Mouse (Mus musculus): ENCODE data around the gene Dlk1. TPM values are rescaled to one million over a fixed set of nuclear protein-coding genes. Genes with fewer than 3 reads are reported as not detected.
"Not testable (repeated sequence)": the region's sequence is repeated elsewhere in the genome, so short reads cannot be mapped to it uniquely, and the experiment has no call there.

The Dlk1 gene
- polyA plus RNA-seq, 1 experiment from 2014 or later = 918 TPM

DNA sequence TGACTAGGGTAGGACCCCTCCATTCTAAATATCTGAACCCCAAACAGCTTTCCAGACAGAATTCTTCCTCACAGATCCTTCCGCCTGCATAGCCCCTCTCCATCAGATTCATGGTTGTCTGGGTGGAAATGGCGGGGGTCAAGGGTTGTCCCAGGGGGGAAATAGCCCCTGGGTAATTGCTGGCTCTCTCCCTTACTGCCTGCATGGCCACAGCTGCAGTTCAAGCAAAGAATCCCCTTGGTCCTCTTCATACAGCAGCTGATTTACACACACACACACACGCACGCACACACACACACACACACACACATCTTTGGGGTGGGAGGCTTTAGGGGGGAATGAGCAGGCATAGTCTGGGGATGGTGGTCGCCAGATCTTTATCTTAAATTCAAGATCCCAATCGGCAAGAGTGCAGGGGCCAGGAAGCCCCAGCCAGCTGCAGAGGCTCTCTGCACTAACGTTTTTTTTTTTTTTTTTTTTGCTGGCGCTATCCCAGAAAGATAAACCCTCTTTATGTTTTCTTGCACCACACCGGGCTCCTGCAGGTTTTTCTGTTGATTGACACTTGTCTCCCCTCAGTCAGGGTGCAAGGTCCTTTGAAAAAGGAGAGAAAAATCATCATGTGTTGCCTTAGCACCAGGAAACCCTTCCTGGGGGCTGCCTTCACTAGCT is 4.0 kb downstream of the Dlk1 start:
- WGBS = 20% methylated on average over 9 of the region's 9 CpGs
- H3K9ac ChIP-seq (ENCODE audit: low read depth, low read length) = peak overlapping the region; percentile 51; the same call in 1 of the 2 replicates
- no peaks in the 10 kb centered on the region for H3K9me3 ChIP-seq (ENCODE audit: control insufficient read depth, low read length)
- peaks cover 50% of the 10 kb centered on the region for H3K27me3 ChIP-seq (replicated peaks; ENCODE audit: control insufficient read depth, insufficient read depth, low read length)
- ATAC-seq (ENCODE audit: low read depth) (no peak), DNase-seq (ENCODE audit: low spot score) (no peak)
- H3K27ac ChIP-seq (replicated peaks; ENCODE audit: low read depth, low read length) = peak overlapping the region; percentile 55
- H3K4me1 ChIP-seq (ENCODE audit: control insufficient read depth, insufficient read depth, low read length) = peaks cover 36% of the 10 kb centered on the region
- peak overlapping the region; percentile 91 for H3K4me2 ChIP-seq (ENCODE audit: low read depth, low read length)
- peak overlapping the region; percentile 17 for H3K4me3 ChIP-seq (ENCODE audit: low read depth, low read length)
- peaks cover 9% of the 10 kb centered on the region for H3K36me3 ChIP-seq (ENCODE audit: control insufficient read depth, insufficient read depth, low read length)

DNA sequence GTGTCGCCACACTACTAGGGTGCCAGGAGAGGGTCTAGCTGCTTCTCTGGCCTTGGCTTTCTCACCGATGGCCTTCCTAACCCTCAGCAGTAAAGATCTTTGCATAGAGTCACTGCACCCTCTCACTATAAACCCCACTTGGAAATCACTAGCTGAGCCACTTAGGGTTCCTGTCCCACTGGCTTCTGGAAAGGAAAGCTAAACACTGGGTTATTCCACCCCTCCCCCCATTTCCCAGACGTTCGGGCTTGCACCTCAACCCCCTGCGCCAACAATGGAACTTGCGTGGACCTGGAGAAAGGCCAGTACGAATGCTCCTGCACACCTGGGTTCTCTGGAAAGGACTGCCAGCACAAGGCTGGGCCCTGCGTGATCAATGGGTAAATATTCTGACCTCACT is 5.2 kb downstream of the Dlk1 start:
- Histone ChIP-seq H3K4me1 (ENCODE audit: control insufficient read depth, insufficient read depth, low read length) (peaks cover 32% of the 10 kb centered on the region), H3K27ac (replicated peaks; ENCODE audit: low read depth, low read length) (peak overlapping the region; percentile 55; the same call in 1 of the 2 replicates), H3K4me3 (ENCODE audit: low read depth, low read length) (no peak overlapping the region), H3K9me3 (ENCODE audit: control insufficient read depth, low read length) (no peaks in the 10 kb centered on the region), H3K4me2 (ENCODE audit: low read depth, low read length) (peak overlapping the region; percentile 91; the same call in 1 of the 2 replicates), H3K9ac (ENCODE audit: low read depth, low read length) (peak overlapping the region; percentile 48), H3K36me3 (ENCODE audit: control insufficient read depth, insufficient read depth, low read length) (peaks cover 9% of the 10 kb centered on the region), H3K27me3 (replicated peaks; ENCODE audit: control insufficient read depth, insufficient read depth, low read length) (peaks cover 38% of the 10 kb centered on the region)
- DNase-seq (ENCODE audit: low spot score) (no peak), ATAC-seq (ENCODE audit: low read depth) (no peak)
- 30% methylated on average over 8 of the region's 8 CpGs for WGBS

GRCm38 (mm10) chr12:109458896-109459295 is 6.3 kb downstream of the Dlk1 start:
- no peak overlapping the region; the same call in 1 of the 2 replicates for H3K27ac ChIP-seq (replicated peaks; ENCODE audit: low read depth, low read length)
- H3K9me3 ChIP-seq (ENCODE audit: control insufficient read depth, low read length) = no peaks in the 10 kb centered on the region
- H3K4me2 ChIP-seq (ENCODE audit: low read depth, low read length) = peak overlapping the region; percentile 44; the same call in 1 of the 2 replicates
- ATAC-seq (ENCODE audit: low read depth) (no peak), DNase-seq (ENCODE audit: low spot score) (no peak)
- H3K9ac ChIP-seq (ENCODE audit: low read depth, low read length) = peak overlapping the region; percentile 42
- peaks cover 31% of the 10 kb centered on the region for H3K27me3 ChIP-seq (replicated peaks; ENCODE audit: control insufficient read depth, insufficient read depth, low read length)
- 25% methylated on average over 10 of the region's 10 CpGs for WGBS
- H3K36me3 ChIP-seq (ENCODE audit: control insufficient read depth, insufficient read depth, low read length) = peaks cover 9% of the 10 kb centered on the region
- no peak overlapping the region for H3K4me3 ChIP-seq (ENCODE audit: low read depth, low read length)
- H3K4me1 ChIP-seq (ENCODE audit: control insufficient read depth, insufficient read depth, low read length) = peaks cover 29% of the 10 kb centered on the region

DNA sequence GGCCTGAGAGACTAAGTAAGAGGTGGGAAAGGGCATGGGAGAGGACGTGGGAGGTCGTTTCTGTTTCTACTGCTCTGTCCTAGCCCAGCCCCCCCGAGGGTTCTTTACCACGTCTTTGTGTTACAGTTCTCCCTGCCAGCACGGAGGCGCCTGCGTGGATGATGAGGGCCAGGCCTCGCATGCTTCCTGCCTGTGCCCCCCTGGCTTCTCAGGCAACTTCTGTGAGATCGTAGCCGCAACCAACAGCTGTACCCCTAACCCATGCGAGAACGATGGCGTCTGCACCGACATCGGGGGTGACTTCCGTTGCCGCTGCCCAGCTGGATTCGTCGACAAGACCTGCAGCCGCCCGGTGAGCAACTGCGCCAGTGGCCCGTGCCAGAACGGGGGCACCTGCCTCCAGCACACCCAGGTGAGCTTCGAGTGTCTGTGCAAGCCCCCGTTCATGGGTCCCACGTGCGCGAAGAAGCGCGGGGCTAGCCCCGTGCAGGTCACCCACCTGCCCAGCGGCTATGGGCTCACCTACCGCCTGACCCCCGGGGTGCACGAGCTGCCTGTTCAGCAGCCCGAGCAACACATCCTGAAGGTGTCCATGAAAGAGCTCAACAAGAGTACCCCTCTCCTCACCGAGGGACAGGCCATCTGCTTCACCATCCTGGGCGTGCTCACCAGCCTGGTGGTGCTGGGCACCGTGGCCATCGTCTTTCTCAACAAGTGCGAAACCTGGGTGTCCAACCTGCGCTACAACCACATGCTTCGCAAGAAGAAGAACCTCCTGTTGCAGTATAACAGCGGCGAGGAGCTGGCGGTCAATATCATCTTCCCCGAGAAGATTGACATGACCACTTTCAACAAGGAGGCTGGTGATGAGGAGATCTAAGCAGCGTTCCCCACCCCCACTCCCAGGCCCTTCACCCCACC is 7.1 kb downstream of the Dlk1 start:
- no peak for ATAC-seq (ENCODE audit: low read depth)
- WGBS = 41% methylated on average over 35 of the region's 49 CpGs
- Histone ChIP-seq H3K4me1 (ENCODE audit: control insufficient read depth, insufficient read depth, low read length) (peaks cover 29% of the 10 kb centered on the region), H3K4me3 (ENCODE audit: low read depth, low read length) (peak overlapping the region; percentile 20), H3K27me3 (replicated peaks; ENCODE audit: control insufficient read depth, insufficient read depth, low read length) (peaks cover 31% of the 10 kb centered on the region), H3K36me3 (ENCODE audit: control insufficient read depth, insufficient read depth, low read length) (peaks cover 9% of the 10 kb centered on the region), H3K9me3 (ENCODE audit: control insufficient read depth, low read length) (no peaks in the 10 kb centered on the region), H3K9ac (ENCODE audit: low read depth, low read length) (peak overlapping the region; percentile 37), H3K4me2 (ENCODE audit: low read depth, low read length) (peak overlapping the region; percentile 44), H3K27ac (replicated peaks; ENCODE audit: low read depth, low read length) (no peak overlapping the region)
- peak; percentile 59 for DNase-seq (ENCODE audit: low spot score)

- H3K4me3 ChIP-seq (ENCODE audit: low read depth, low read length) = no peak overlapping the region
- ATAC-seq (ENCODE audit: low read depth) = 0 out of 2 replicates have a peak, but pooled peaks have one; percentile 13
- peaks cover 24% of the 10 kb centered on the region for H3K4me1 ChIP-seq (ENCODE audit: control insufficient read depth, insufficient read depth, low read length)
- 64% methylated on average over 10 of the region's 10 CpGs for WGBS
- no peak for DNase-seq (ENCODE audit: low spot score)
- H3K4me2 ChIP-seq (ENCODE audit: low read depth, low read length) = no peak overlapping the region
- H3K9me3 ChIP-seq (ENCODE audit: control insufficient read depth, low read length) = no peaks in the 10 kb centered on the region
- H3K36me3 ChIP-seq (ENCODE audit: control insufficient read depth, insufficient read depth, low read length) = peaks cover 9% of the 10 kb centered on the region; the same call in 1 of the 2 replicates
- H3K27me3 ChIP-seq (replicated peaks; ENCODE audit: control insufficient read depth, insufficient read depth, low read length) = peaks cover 23% of the 10 kb centered on the region
- H3K9ac ChIP-seq (ENCODE audit: low read depth, low read length) = no peak overlapping the region
- no peak overlapping the region for H3K27ac ChIP-seq (replicated peaks; ENCODE audit: low read depth, low read length)
Observed at GRCm38 (mm10) chr12:109462594-109462993, 10.0 kb downstream of the Dlk1 start.

GRCm38 (mm10) chr12:109467417-109467816 is 14.8 kb downstream of the Dlk1 start:
- WGBS = 79% methylated on average over 4 of the region's 4 CpGs
- H3K36me3 ChIP-seq (ENCODE audit: control insufficient read depth, insufficient read depth, low read length); H3K27me3 ChIP-seq (replicated peaks; ENCODE audit: control insufficient read depth, insufficient read depth, low read length); H3K9me3 ChIP-seq (ENCODE audit: control insufficient read depth, low read length); H3K27ac ChIP-seq (replicated peaks; ENCODE audit: low read depth, low read length); DNase-seq (ENCODE audit: low spot score); H3K4me1 ChIP-seq (ENCODE audit: control insufficient read depth, insufficient read depth, low read length); H3K9ac ChIP-seq (ENCODE audit: low read depth, low read length); H3K4me3 ChIP-seq (ENCODE audit: low read depth, low read length); H3K4me2 ChIP-seq (ENCODE audit: low read depth, low read length); ATAC-seq (ENCODE audit: low read depth): not testable (repeated sequence)

- Histone ChIP-seq H3K9me3 (ENCODE audit: control insufficient read depth, low read length) (no peaks in the 10 kb centered on the region), H3K27ac (replicated peaks; ENCODE audit: low read depth, low read length) (no peak overlapping the region), H3K9ac (ENCODE audit: low read depth, low read length) (no peak overlapping the region), H3K4me2 (ENCODE audit: low read depth, low read length) (no peak overlapping the region), H3K4me1 (ENCODE audit: control insufficient read depth, insufficient read depth, low read length) (0 out of 2 replicates have a peak, but pooled peaks cover 5% of the 10 kb centered on the region), H3K4me3 (ENCODE audit: low read depth, low read length) (no peak overlapping the region), H3K27me3 (replicated peaks; ENCODE audit: control insufficient read depth, insufficient read depth, low read length) (no peaks in the 10 kb centered on the region), H3K36me3 (ENCODE audit: control insufficient read depth, insufficient read depth, low read length) (no peaks in the 10 kb centered on the region)
- ATAC-seq (ENCODE audit: low read depth) (no peak), DNase-seq (ENCODE audit: low spot score) (no peak)
- 89% methylated on average over 8 of the region's 8 CpGs for WGBS
Observed at GRCm38 (mm10) chr12:109469793-109470192, 17.2 kb downstream of the Dlk1 start.

DNA sequence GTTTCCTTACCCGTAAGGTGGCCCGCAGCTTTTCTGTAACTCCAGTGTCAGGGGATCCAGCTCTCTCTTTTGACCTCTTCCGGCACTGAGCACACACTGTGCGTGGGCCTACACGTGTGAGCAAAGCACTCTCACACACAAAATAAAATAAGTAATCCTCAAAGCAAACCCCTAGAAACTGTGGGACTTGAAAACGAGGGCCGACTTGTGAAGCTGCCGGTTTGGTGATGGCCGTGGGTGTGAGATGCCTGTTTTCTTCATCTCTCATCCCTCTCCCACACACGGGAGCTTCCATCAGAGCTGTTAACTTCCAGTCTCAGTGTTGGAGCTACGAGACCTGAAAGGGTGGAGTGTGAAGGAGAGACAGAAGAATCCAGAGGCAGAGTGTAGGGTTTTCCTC is 20.0 kb downstream of the Dlk1 start:
- 84% methylated on average over 11 of the region's 11 CpGs for WGBS

More for the DNA sequence above, 20.0 kb downstream of the Dlk1 start:
- Histone ChIP-seq H3K9me3 (ENCODE audit: control insufficient read depth, low read length) (no peaks in the 10 kb centered on the region), H3K36me3 (ENCODE audit: control insufficient read depth, insufficient read depth, low read length) (no peaks in the 10 kb centered on the region), H3K9ac (ENCODE audit: low read depth, low read length) (no peak overlapping the region), H3K4me1 (ENCODE audit: control insufficient read depth, insufficient read depth, low read length) (peaks cover 11% of the 10 kb centered on the region; the same call in 1 of the 2 replicates), H3K4me2 (ENCODE audit: low read depth, low read length) (no peak overlapping the region), H3K27ac (replicated peaks; ENCODE audit: low read depth, low read length) (no peak overlapping the region), H3K4me3 (ENCODE audit: low read depth, low read length) (no peak overlapping the region), H3K27me3 (replicated peaks; ENCODE audit: control insufficient read depth, insufficient read depth, low read length) (no peaks in the 10 kb centered on the region)
- DNase-seq (ENCODE audit: low spot score) (no peak), ATAC-seq (ENCODE audit: low read depth) (no peak)

Data from embryonic facial prominence, embryonic 14.5 days (tissue).